Mouse (Mus musculus) spleen, postnatal 0 days (tissue): Measurements from ENCODE around the gene 4930404N11Rik. TPM values are rescaled to one million over a fixed set of nuclear protein-coding genes. Genes with fewer than 3 reads are reported as not detected.

Experiments used
- polyA plus RNA-seq: library from polyadenylated mRNA; unstranded; fragments of >200 nt; fragmentation: Nextera tagmentation; extraction: Ambion mirVana; gene quantifications from 2 replicates; pipeline ENCODE4 v1.2.1, GENCODE M21; 2015

Gene 4930404N11Rik
- polyA plus RNA-seq, result 2.2 and 2.5 TPM in 2 replicates

GRCm38 (mm10) chr10:81365672-81366476, at the start of gene 4930404N11Rik:
Gene 4930404N11Rik (minus strand): TSS chr10:81365816.

GRCm38 (mm10) chr10:81392781-81393185, 27.2 kb upstream of the 4930404N11Rik start, which contains the start of gene Smim24:
Gene Smim24 (plus strand): TSS chr10:81393051.

GRCm38 (mm10) chr10:81388505-81389055, 23.0 kb upstream of the 4930404N11Rik start, which contains the start of gene Gm48552:
Gene Gm48552 (plus strand): TSS chr10:81389005.

GRCm38 (mm10) chr10:81383802-81384604, 18.4 kb upstream of the 4930404N11Rik start, which contains the start of the genes Dohh and Gm48551:
Gene Dohh (plus strand): TSS chr10:81384428.
Gene Gm48551 (plus strand): TSS chr10:81384466.

GRCm38 (mm10) chr10:81377793-81378552, 12.4 kb upstream of the 4930404N11Rik start, which contains the start of gene Fzr1:
Gene Fzr1 (minus strand): TSS chr10:81378516.

GRCm38 (mm10) chr10:81356991-81357844, 8.4 kb downstream of the 4930404N11Rik start, which contains the start of gene Mfsd12:
Gene Mfsd12 (plus strand): TSS chr10:81357491.

GRCm38 (mm10) chr10:81350351-81351063, 15.1 kb downstream of the 4930404N11Rik start, which contains the start of gene Hmg20b:
Gene Hmg20b (minus strand): TSS chr10:81350480.

GRCm38 (mm10) chr10:81342686-81343505, 22.7 kb downstream of the 4930404N11Rik start, which contains the start of gene Gipc3:
Gene Gipc3 (minus strand): TSS chr10:81343266.

GRCm38 (mm10) chr10:81328386-81328785, 37.2 kb downstream of the 4930404N11Rik start, which contains the start of gene Tbxa2r:
Gene Tbxa2r (plus strand): TSS chr10:81328731.

GRCm38 (mm10) chr10:81320550-81321347, 44.9 kb downstream of the 4930404N11Rik start, which contains the start of gene Cactin:
Gene Cactin (plus strand): TSS chr10:81321103.

Other genes with a start within 250 kb of the 4930404N11Rik start
- gene Zbtb7a, start 230.6 kb downstream of the 4930404N11Rik start, polyA plus RNA-seq, result 59.5 and 59.9 TPM in 2 replicates
- gene Pias4, start 197.9 kb downstream of the 4930404N11Rik start, polyA plus RNA-seq, result 25.3 and 25.7 TPM in 2 replicates
- 454 and 484 TPM in 2 replicates for gene Eef2, start 189.2 kb downstream of the 4930404N11Rik start, polyA plus RNA-seq
- gene Dapk3, start 182.8 kb downstream of the 4930404N11Rik start, polyA plus RNA-seq, result 22.4 and 23.8 TPM in 2 replicates
- gene 4930442H23Rik, start 182.0 kb downstream of the 4930404N11Rik start, polyA plus RNA-seq, result not detected in 2 replicates
- gene Nmrk2, start 163.8 kb downstream of the 4930404N11Rik start, polyA plus RNA-seq, result not detected in 2 replicates
- gene Atcay, start 135.0 kb downstream of the 4930404N11Rik start, polyA plus RNA-seq, result not detected in 2 replicates
- 0.65 and 0.82 TPM in 2 replicates for gene Zfr2, start 132.7 kb downstream of the 4930404N11Rik start, polyA plus RNA-seq
- gene Matk, start 112.9 kb downstream of the 4930404N11Rik start, polyA plus RNA-seq, result 4.1 and 6.0 TPM in 2 replicates
- 126 and 131 TPM in 2 replicates for gene Mrpl54, start 98.9 kb downstream of the 4930404N11Rik start, polyA plus RNA-seq
- gene Apba3, start 98.9 kb downstream of the 4930404N11Rik start, polyA plus RNA-seq, result 17.8 and 19.1 TPM in 2 replicates
- 0.53 and 1.2 TPM in 2 replicates for gene Tjp3, start 74.2 kb downstream of the 4930404N11Rik start, polyA plus RNA-seq
- 15.4 and 20.0 TPM in 2 replicates for gene Pip5k1c, start 72.9 kb downstream of the 4930404N11Rik start, polyA plus RNA-seq
- 27.4 and 29.3 TPM in 2 replicates for gene Cactin, start 44.7 kb downstream of the 4930404N11Rik start, polyA plus RNA-seq
- 13.1 and 18.9 TPM in 2 replicates for gene Tbxa2r, start 37.1 kb downstream of the 4930404N11Rik start, polyA plus RNA-seq
- 0.05 and 0.08 TPM in 2 replicates for gene Gipc3, start 22.6 kb downstream of the 4930404N11Rik start, polyA plus RNA-seq
- gene Hmg20b, start 15.3 kb downstream of the 4930404N11Rik start, polyA plus RNA-seq, result 48.0 and 50.8 TPM in 2 replicates
- 14.5 and 14.7 TPM in 2 replicates for gene Mfsd12, start 8.3 kb downstream of the 4930404N11Rik start, polyA plus RNA-seq
- 142 and 145 TPM in 2 replicates for gene Fzr1, start 12.7 kb upstream of the 4930404N11Rik start, polyA plus RNA-seq
- gene Dohh, start 18.6 kb upstream of the 4930404N11Rik start, polyA plus RNA-seq, result 71.6 and 73.6 TPM in 2 replicates
- gene Gm48551, start 18.6 kb upstream of the 4930404N11Rik start, polyA plus RNA-seq, result 1.6 and 1.8 TPM in 2 replicates
- 0.59 TPM in 1 of 2 replicates, not detected in the other for gene Gm48552, start 23.2 kb upstream of the 4930404N11Rik start, polyA plus RNA-seq
- 2.9 and 3.5 TPM in 2 replicates for gene Smim24, start 27.2 kb upstream of the 4930404N11Rik start, polyA plus RNA-seq
- 23.4 and 30.6 TPM in 2 replicates for gene Nfic, start 89.8 kb upstream of the 4930404N11Rik start, polyA plus RNA-seq
- gene Celf5, start 116.9 kb upstream of the 4930404N11Rik start, polyA plus RNA-seq, result 0.07 and 0.20 TPM in 2 replicates
- gene Ncln, start 130.6 kb upstream of the 4930404N11Rik start, polyA plus RNA-seq, result 34.4 and 39.8 TPM in 2 replicates
- 16.0 and 23.3 TPM in 2 replicates for gene S1pr4, start 134.3 kb upstream of the 4930404N11Rik start, polyA plus RNA-seq
- 13.1 and 15.7 TPM in 2 replicates for gene Gna15, start 158.4 kb upstream of the 4930404N11Rik start, polyA plus RNA-seq
- gene Gna11, start 179.4 kb upstream of the 4930404N11Rik start, polyA plus RNA-seq, result 14.8 and 19.3 TPM in 2 replicates
- 209 and 247 TPM in 2 replicates for gene Aes, start 193.7 kb upstream of the 4930404N11Rik start, polyA plus RNA-seq
- gene Tle2, start 208.7 kb upstream of the 4930404N11Rik start, polyA plus RNA-seq, result 20.3 and 29.4 TPM in 2 replicates
- 5.4 and 7.7 TPM in 2 replicates for gene Tle6, start 235.3 kb upstream of the 4930404N11Rik start, polyA plus RNA-seq
- 0.66 and 0.74 TPM in 2 replicates for gene BC025920, start 240.5 kb upstream of the 4930404N11Rik start, polyA plus RNA-seq